Mouse (Mus musculus) G1E (cell line): ENCODE data around the gene Rtp3. TPM values are rescaled to one million over a fixed set of nuclear protein-coding genes. Genes with fewer than 3 reads are reported as not detected.

ENCODE experiments used
- ATAC-seq: 2 replicates; pipeline ENCODE4 v1.8.0; 2016; ENCODE audit warnings: mild to moderate bottlenecking; ENCODE audit not compliant: insufficient number of reproducible peaks, poor library complexity, low FRiP score, severe bottlenecking; ENCODE audit errors: extremely low read depth
- DNase-seq: peaks from one replicate; pipeline ENCODE4 v3.0.0; 2012; ENCODE audit warnings: low spot score
- H3K27me3 ChIP-seq: 2 replicates; pipeline ENCODE4 v1.6.1; 2012; ENCODE audit warnings: mild to moderate bottlenecking, low read length, inconsistent platforms; ENCODE audit not compliant: insufficient read depth
- H3K36me3 ChIP-seq: replicated peaks from 2 replicates; pipeline ENCODE3; 2012; ENCODE audit warnings: mild to moderate bottlenecking, inconsistent platforms
- H3K4me1 ChIP-seq: 2 replicates; pipeline ENCODE4 v1.6.1; 2012; ENCODE audit warnings: low read depth, low read length, inconsistent platforms, mixed read lengths; ENCODE audit not compliant: insufficient read depth
- H3K4me3 ChIP-seq: 2 replicates; pipeline ENCODE4 v1.5.1; 2012; ENCODE audit warnings: low read depth, mild to moderate bottlenecking, inconsistent platforms, low read length, moderate library complexity, mixed read lengths
- H3K9me3 ChIP-seq: replicated peaks from 2 replicates; pipeline ENCODE4 v1.6.1; 2012; ENCODE audit warnings: inconsistent platforms
- CTCF ChIP-seq: IDR thresholded peaks from 2 replicates; pipeline ENCODE4 v1.5.1; 2012; ENCODE audit warnings: low read depth, low read length, inconsistent platforms, mixed read lengths
- GATA1 ChIP-seq: IDR thresholded peaks from 2 replicates; pipeline ENCODE4 v1.6.1; 2012; ENCODE audit warnings: borderline replicate concordance, low read length, inconsistent platforms, mixed read lengths
- GATA2 ChIP-seq: IDR thresholded peaks from 2 replicates; pipeline ENCODE4 v1.6.1; 2012; ENCODE audit warnings: low read depth, low read length, inconsistent platforms, borderline replicate concordance
- POLR2AphosphoS5 ChIP-seq: IDR thresholded peaks from 2 replicates; pipeline ENCODE4 v1.6.1; 2012; ENCODE audit warnings: low read depth, low read length, inconsistent platforms; ENCODE audit not compliant: insufficient replicate concordance
- TAL1 ChIP-seq: conservative IDR thresholded peaks from 2 replicates; pipeline ENCODE4 v1.6.1; 2012; ENCODE audit warnings: low read depth, low read length, inconsistent platforms, mixed read lengths
- polyA plus RNA-seq: library from polyadenylated mRNA; stranded (reverse); fragments of >175 nt; gene quantifications from 2 replicates; pipeline ENCODE4 v1.2.3, GENCODE M21; 2012
- total RNA-seq, 2 experiments: library from RNA; stranded (forward) in 1 of 2; stranded (reverse) in 1 of 2; fragments of 200-1000 nt in 1 of 2; fragments of >200 nt in 1 of 2; fragmentation: Nextera tagmentation in 1 of 2; gene quantifications; 2 replicates each; pipeline ENCODE4 v1.2.3; 2014 to 2017

Gene Rtp3
- total and polyA plus RNA-seq, 3 experiments, result 0.16 TPM; not detected in 2

DNA sequence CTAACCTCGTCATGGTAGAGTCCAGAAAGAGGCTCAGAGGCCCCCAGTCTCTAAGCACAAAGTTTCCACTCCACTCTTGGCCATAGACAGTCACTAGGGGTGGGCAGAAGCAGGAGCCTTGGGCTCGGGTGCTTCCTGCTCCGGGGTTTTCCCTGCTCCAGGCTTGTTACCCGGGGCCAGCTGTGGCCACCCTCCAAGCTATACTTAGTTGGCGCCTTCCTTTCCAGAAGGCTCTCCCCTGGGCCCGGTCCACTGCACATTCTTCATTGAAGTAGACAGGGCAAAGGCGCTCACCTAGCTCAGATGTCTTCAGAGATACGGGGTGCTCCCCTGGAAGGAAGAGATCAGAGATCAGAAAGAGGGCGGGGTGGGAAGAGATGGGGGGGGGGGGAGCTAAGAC lies 21.2 kb upstream of the Rtp3 start:
- peaks cover 13% of the 10 kb centered on the region for H3K27me3 ChIP-seq
- no peak for TF ChIP-seq GATA2
- no peak for TF ChIP-seq CTCF
- ATAC-seq (no peak), DNase-seq (no peak)
- H3K4me3 ChIP-seq, result no peak overlapping the region
- no peaks in the 10 kb centered on the region for H3K36me3 ChIP-seq
- no peaks in the 10 kb centered on the region for H3K9me3 ChIP-seq
- no peaks in the 10 kb centered on the region for H3K4me1 ChIP-seq

GRCm38 (mm10) chr9:111009763-111010162 lies 19.4 kb upstream of the Rtp3 start:
- no peak for ATAC-seq
- H3K4me1 ChIP-seq, result no peaks in the 10 kb centered on the region
- no peaks in the 10 kb centered on the region for H3K36me3 ChIP-seq
- no peaks in the 10 kb centered on the region for H3K9me3 ChIP-seq
- no peak for DNase-seq
- no peak overlapping the region for H3K4me3 ChIP-seq
- peaks cover 24% of the 10 kb centered on the region for H3K27me3 ChIP-seq
- TF ChIP-seq GATA1, result no peak
- TF ChIP-seq POLR2AphosphoS5, result no peak
- TF ChIP-seq TAL1, result no peak
- no peak for TF ChIP-seq CTCF
- no peak for TF ChIP-seq GATA2

DNA sequence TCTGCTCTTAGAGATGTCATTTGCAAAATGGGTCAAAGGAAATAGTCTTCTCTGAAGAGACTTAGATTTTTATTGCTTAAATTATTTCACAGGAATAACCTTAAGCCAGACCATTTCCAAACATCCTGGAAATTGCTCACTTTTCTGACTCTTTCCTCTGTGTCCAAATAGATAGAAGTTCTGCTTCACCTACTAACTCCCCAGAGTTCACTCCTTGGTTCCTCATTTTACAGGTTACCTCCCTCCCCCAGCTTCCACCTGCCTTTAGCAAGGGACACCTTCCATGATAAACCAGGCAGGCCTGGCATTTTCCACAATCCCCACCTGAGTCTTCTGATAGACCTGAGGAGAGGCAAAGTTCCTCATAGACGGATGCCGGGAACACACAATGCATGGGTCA lies 16.2 kb upstream of the Rtp3 start:
- TF ChIP-seq POLR2AphosphoS5 (no peak), CTCF (no peak), TAL1 (no peak), GATA2 (no peak), GATA1 (no peak)
- no peaks in the 10 kb centered on the region for H3K9me3 ChIP-seq
- DNase-seq (no peak), ATAC-seq (no peak)
- no peak overlapping the region for H3K4me3 ChIP-seq
- H3K36me3 ChIP-seq, result no peaks in the 10 kb centered on the region
- H3K4me1 ChIP-seq, result no peaks in the 10 kb centered on the region
- peaks cover 22% of the 10 kb centered on the region for H3K27me3 ChIP-seq

- TF ChIP-seq POLR2AphosphoS5, result no peak
- TF ChIP-seq GATA1, result no peak
- no peak for TF ChIP-seq CTCF
- TF ChIP-seq GATA2, result no peak
- no peak for TF ChIP-seq TAL1
- no peak for DNase-seq
Observed at GRCm38 (mm10) chr9:111003279-111003678, 12.9 kb upstream of the Rtp3 start.

GRCm38 (mm10) chr9:111001621-111002020 lies 11.2 kb upstream of the Rtp3 start:
- DNase-seq, result no peak
- TF ChIP-seq CTCF, result no peak
- TF ChIP-seq GATA2, result no peak
- TF ChIP-seq GATA1, result no peak
- TF ChIP-seq POLR2AphosphoS5, result no peak
- TF ChIP-seq TAL1, result no peak
- H3K9me3 ChIP-seq, result no peaks in the 10 kb centered on the region
- peaks cover 24% of the 10 kb centered on the region for H3K27me3 ChIP-seq
- ATAC-seq, result no peak
- no peak overlapping the region for H3K4me3 ChIP-seq
- H3K4me1 ChIP-seq, result no peaks in the 10 kb centered on the region; the same call in 1 of the 2 replicates
- no peaks in the 10 kb centered on the region for H3K36me3 ChIP-seq

More at GRCm38 (mm10) chr9:111003279-111003678, 12.9 kb upstream of the Rtp3 start:
- no peak for ATAC-seq
- H3K9me3 ChIP-seq, result no peaks in the 10 kb centered on the region
- no peaks in the 10 kb centered on the region for H3K36me3 ChIP-seq
- H3K4me1 ChIP-seq, result no peaks in the 10 kb centered on the region
- H3K4me3 ChIP-seq, result no peak overlapping the region
- H3K27me3 ChIP-seq, result peaks cover 24% of the 10 kb centered on the region

DNA sequence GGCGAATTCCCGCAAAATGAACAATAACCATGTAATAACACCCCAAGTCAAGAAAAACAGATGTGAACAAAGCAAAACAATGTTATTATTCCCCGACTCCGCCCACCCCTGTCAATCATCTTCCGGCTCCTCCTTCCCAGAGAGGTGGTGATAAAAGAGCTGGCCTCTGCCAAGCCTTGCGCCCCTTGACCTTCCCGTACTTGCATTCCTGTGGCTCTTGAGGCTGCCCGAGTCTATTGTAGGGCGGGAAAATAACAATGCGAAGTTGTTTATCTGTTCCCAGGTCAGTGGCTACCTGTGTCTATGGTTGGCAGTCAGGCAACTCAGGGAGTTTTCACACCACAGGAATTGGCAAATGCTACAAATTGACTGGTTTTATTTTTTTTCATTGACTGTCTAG lies 9.5 kb upstream of the Rtp3 start:
- Histone ChIP-seq H3K36me3 (no peaks in the 10 kb centered on the region), H3K27me3 (peaks cover 14% of the 10 kb centered on the region), H3K4me3 (no peak overlapping the region), H3K9me3 (no peaks in the 10 kb centered on the region), H3K4me1 (peaks cover 2% of the 10 kb centered on the region)
- DNase-seq (no peak), ATAC-seq (no peak)
- no peak for TF ChIP-seq GATA2
- TF ChIP-seq CTCF, result no peak
- no peak for TF ChIP-seq TAL1
- no peak for TF ChIP-seq POLR2AphosphoS5
- no peak for TF ChIP-seq GATA1

DNA sequence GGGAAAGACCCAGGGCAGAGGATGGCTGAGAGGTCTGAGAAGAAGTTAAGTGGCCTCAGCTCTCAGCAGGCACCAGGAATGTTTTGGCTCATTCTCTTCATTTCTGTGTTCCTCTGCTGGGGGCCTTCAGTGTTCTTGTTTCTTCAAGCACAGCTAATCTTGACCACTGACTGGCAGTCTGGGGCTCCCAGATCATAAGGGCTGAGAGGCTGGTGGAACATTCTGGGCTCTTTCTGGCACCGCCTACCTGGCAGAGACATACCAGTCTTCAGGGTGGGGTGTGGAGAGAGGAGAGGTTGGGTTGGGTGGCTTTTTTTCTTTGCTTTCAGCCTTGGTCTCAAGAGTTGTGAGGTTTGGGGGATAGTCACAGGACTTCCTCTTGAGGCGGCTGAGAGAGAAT lies 8.7 kb upstream of the Rtp3 start:
- Histone ChIP-seq H3K27me3 (peaks cover 10% of the 10 kb centered on the region; the same call in 1 of the 2 replicates), H3K36me3 (no peaks in the 10 kb centered on the region), H3K4me3 (no peak overlapping the region), H3K9me3 (no peaks in the 10 kb centered on the region), H3K4me1 (peaks cover 6% of the 10 kb centered on the region)
- ATAC-seq (no peak), DNase-seq (no peak)
- no peak for TF ChIP-seq GATA2
- no peak for TF ChIP-seq TAL1
- TF ChIP-seq CTCF, result no peak
- TF ChIP-seq POLR2AphosphoS5, result no peak
- TF ChIP-seq GATA1, result no peak
